Mouse (Mus musculus) thymus, postnatal 10 days (tissue): ENCODE data around the gene Rgmb.

Experiments used
- DNase-seq, 2 experiments: peaks; one replicate each; pipeline ENCODE4 v3.0.0; 2021; ENCODE audit warnings: low spot score in 2 of 2

Gene Rgmb

DNA sequence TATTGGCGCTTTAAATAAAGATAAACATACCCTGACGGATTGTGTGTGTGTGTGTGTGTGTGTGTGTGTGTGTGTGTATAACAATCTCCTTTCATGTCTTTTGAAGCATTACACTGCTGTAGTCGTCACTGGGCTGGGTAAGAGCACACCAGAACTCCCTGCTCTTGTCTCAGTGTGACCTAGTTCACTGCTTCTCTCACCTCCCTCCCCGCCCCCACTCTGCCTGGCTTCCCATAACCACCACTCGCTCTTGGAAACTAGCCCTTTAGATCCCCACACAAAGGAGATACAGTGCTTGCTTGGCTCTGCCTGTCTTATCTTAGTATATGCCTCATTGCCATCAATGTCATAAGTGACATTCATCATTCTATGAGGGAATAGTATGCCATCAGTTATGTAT lies 54.5 kb downstream of the Rgmb start:
- DNase-seq = no peak

DNA sequence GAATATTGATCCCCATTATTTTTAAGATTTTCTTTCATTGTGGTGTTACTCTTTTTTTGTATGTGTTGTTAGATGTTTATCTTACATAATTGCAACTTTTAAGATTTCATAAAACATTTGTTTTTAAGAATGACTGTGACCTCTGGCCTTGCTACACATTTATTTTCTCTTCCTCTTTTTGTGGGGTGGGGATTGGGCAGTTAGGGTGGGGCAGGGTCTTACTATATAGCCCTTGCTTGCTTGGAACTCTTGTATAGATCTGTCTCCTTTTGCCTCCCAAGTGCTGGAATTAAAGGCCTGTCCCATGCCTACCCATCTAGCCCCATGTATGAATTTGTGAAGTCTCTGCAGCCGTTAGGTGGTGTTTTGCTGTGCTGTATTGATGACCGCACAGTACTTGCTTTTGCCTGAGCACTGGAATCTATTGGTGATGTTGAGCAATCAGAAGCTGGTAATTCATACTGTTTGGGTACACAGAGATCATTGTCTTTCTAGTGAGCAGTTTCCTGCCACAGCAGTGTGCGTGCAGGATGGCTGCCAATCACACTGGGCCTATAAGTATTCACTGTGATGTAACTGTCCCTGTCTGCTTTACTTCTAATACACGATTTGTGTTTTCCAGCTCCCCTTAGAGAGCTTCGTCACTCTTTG lies 56.1 kb downstream of the Rgmb start:
- DNase-seq = no peak

DNA sequence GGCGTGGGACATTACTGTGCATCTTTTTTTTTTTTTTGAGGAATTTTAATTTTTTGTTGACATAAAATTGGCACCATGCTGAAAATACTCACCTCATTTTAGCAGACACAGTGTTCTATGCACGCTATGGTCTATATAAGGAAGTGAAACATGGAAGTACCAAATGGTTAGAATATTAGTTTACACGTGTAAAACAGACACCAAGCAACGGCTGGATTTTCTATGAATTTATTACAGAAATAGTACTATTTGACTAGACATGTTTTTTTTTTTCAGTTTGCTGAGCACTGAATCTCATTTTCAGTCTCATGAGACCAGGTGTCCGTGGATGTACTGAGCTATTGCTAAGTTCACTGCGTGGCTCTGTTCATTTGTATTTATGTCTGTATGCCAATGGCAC lies 56.9 kb downstream of the Rgmb start:
- DNase-seq = no peak

DNA sequence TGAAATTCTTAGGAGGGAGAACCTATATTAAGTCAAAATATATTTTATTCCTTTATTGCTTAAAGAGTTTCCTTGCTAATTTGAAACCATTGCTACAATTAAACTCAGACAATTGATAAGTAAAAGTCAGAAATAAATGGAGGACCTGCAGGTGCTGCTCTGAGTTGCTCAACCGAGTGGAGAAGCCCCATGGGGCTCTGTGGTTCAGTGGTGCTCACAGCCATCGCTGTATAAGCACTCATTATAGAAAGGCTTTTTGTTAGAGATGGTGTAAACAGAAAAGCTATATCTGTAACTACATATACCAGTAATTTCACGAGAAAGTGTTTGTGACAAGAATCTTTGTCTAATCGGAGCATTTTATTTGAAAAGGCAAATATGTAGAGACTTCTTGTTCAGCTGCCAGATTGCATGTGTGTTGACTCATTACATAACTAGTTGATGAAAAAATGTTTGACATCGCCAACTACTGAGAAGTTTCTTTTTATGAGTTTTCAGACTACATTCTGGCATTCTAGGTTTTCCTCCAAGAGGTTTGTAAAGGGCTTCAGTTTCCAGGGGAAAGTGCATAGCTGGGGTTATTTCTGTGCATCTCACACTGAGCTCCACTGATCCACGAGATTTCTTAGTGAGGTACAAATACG lies 61.6 kb downstream of the Rgmb start:
- DNase-seq = no peak

DNA sequence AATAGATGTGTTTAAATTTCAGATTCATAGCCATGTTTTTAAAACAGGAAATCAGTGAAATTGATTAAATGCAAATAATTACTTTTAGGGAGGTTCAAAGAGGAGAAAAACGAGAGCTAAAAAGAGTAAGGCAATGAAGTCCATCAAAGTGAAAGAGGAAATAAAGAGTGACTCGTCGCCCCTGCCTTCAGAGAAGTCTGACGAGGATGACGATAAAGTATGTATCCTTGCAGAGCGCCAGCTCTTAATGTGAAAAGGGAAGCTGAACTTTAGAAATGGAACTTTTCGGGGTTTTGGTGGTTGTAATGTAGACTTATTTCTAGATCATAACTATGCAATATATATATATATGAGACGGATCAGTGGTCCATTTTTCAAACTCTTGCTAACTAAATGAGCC lies 69.6 kb downstream of the Rgmb start:
- DNase-seq = no peak
